Mouse (Mus musculus) liver, postnatal 0 days (tissue): ENCODE data around the gene Cog4.

Source experiments
- CTCF ChIP-seq: sonication (generic); IDR thresholded peaks from 2 replicates; pipeline ENCODE4 v1.5.1; 2016; ENCODE audit warnings: antibody characterized with exemption, low read depth
- EP300 ChIP-seq: IDR thresholded peaks from 2 replicates; pipeline ENCODE4 v1.6.1; 2016; ENCODE audit warnings: antibody characterized with exemption, low read depth, mild to moderate bottlenecking

DNA sequence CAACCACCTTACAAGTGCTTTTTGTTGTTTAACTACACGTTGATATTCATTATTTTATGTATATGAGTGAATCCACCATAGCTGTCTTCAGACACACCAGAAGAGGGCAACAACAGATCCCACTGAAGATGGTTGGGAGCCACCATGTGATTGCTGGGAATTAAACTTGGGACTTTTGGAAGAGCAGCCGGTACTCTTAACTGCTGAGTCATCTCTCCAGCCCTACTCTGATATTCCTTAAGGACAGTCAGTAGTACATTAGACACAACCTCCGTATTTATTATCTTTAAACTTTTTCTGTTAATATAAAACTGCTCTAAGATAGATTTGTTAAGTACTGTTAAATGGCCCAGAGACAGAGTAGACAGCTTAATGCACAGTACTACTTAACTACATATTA lies 14.4 kb upstream of the Cog4 start:
- no peak for TF ChIP-seq CTCF
- no peak for TF ChIP-seq EP300
